Mouse (Mus musculus) frontal cortex, postnatal 14 days (tissue): Measurements from ENCODE around the gene Tmed2.
"Not testable (repeated sequence)": the region's sequence is repeated elsewhere in the genome, so short reads cannot be mapped to it uniquely, and the experiment has no call there.

Source experiments
- DNase-seq, 2 experiments: peaks; one replicate each; pipeline ENCODE4 v3.0.0; 2022; ENCODE audit warnings: low spot score in 2 of 2

The Tmed2 gene

DNA sequence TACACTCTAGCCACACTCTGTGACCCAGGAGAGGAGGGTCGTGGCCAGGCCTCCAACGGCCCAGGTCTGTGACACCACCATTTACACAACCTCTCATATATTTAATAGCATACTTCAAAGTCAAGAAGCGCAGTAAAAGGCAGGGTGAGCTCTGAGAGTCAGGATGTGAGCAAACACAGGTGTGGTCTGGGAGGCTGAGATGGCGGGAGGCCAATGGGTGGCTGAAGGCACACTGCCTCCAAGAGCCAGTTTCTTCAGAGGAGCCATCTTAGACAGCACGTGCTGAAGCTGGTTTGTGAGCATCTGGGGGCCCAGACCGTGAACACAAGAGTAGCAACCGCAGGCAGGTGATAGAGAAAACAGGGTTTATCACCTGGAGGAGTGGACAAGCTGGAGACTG lies 35.0 kb downstream of the Tmed2 start:
- DNase-seq, result no peak

DNA sequence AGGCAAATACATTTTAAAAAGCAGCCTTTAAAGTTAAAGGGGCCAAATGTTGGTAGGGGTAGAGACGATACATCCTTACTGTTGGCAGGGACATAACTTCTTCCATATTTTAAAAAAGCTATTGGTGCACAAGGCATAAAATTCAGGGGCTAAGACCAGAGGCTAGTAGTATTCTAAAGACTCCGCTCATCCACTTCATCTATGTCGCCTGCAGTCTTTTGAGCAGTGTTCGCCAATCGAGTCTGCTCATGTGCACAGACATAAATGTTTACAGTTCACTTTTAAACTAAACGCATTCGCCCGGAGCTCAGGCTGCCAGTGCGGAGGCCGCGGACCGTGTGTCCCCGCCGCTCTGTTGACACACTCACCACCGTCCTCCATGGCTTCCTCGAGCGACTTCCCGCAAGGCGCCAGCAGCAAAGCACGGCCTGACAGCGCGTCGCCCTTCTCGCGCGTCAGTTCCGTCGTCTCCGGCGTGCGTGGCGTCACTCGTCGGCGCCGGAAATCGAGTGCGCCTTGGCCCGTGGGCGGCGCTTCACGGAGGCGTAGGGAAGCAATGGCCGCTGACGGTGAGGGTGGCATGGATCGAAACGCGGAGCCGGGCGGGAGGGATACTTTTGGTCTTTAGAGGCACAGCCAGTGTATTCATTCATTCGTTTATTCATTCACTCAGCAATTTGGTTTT lies 38.3 kb downstream of the Tmed2 start, which contains the start of the genes Eif2b1 and Gtf2h3:
Eif2b1 (minus strand) TSS at position 499 of the 685 bp plus-strand sequence.
Gtf2h3 (plus strand) TSS at position 508 of the 685 bp plus-strand sequence.
- DNase-seq, result peak; percentile 84 to 93

- no peak for DNase-seq
Observed at GRCm38 (mm10) chr5:124582515-124582914, 42.0 kb downstream of the Tmed2 start.

DNA sequence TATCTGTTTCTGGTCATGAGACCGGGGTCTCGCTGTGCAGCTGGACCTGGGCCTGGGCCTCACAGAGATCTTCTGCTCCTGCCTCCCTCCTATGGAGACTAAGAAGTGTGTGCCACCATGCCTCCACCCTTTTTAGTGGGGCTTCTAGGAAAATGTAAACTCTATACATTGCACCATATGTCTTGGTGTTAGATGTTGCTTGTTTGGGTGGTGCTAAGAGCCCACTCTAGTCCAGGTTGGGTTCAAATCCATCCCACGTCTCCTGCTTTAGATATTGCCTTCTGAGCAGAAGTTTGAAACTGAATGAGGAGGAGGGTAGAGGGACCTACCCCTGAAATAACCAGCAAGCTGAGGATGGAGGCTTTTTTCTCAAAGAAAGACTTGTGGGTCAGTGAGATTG lies 52.3 kb downstream of the Tmed2 start:
- DNase-seq, result no peak

GRCm38 (mm10) chr5:124598224-124599174 lies 58.0 kb downstream of the Tmed2 start:
- peak; percentile 88 to 95 for DNase-seq

GRCm38 (mm10) chr5:124599726-124600125 lies 59.2 kb downstream of the Tmed2 start:
- not testable (repeated sequence) for DNase-seq
